Mouse (Mus musculus) neural tube, embryonic 10.5 days (tissue): ENCODE results near the gene St7.
A peak's percentile ranks its signal among the peaks of the same experiment; 100 is the strongest.

ENCODE experiments used
- DNase-seq: peaks from one replicate; pipeline ENCODE4 v3.0.0-alpha.2; 2017; ENCODE audit warnings: low spot score; ENCODE audit errors: extremely low spot score

The St7 gene

GRCm38 (mm10) chr6:17814074-17814649 is 121.4 kb downstream of the St7 start:
- no peak for DNase-seq

GRCm38 (mm10) chr6:17816865-17817435 is 124.2 kb downstream of the St7 start:
- DNase-seq, result peak; percentile 34

- no peak for DNase-seq
Measured at GRCm38 (mm10) chr6:17823614-17824013, 130.9 kb downstream of the St7 start.

GRCm38 (mm10) chr6:17824735-17825134 is 132.0 kb downstream of the St7 start:
- no peak for DNase-seq

- no peak for DNase-seq
Measured at GRCm38 (mm10) chr6:17828382-17828781, 135.6 kb downstream of the St7 start.

GRCm38 (mm10) chr6:17829981-17830380 is 137.2 kb downstream of the St7 start:
- DNase-seq, result no peak

- DNase-seq, result peak; percentile 57
Measured at GRCm38 (mm10) chr6:17834493-17834892, 141.8 kb downstream of the St7 start.

GRCm38 (mm10) chr6:17835693-17836092 is 143.0 kb downstream of the St7 start:
- DNase-seq, result no peak

GRCm38 (mm10) chr6:17837676-17838075 is 144.9 kb downstream of the St7 start:
- no peak for DNase-seq

GRCm38 (mm10) chr6:17840431-17840830 is 147.7 kb downstream of the St7 start:
- no peak for DNase-seq

- no peak for DNase-seq
Measured at GRCm38 (mm10) chr6:17842759-17843158, 150.0 kb downstream of the St7 start.

GRCm38 (mm10) chr6:17851316-17851715 is 158.6 kb downstream of the St7 start:
- no peak for DNase-seq

- DNase-seq, result no peak
Measured at GRCm38 (mm10) chr6:17853587-17854274, 161.0 kb downstream of the St7 start.

GRCm38 (mm10) chr6:17855616-17856015 is 162.9 kb downstream of the St7 start:
- no peak for DNase-seq

GRCm38 (mm10) chr6:17859564-17859963 is 166.8 kb downstream of the St7 start:
- DNase-seq, result no peak

GRCm38 (mm10) chr6:17860463-17860862 is 167.7 kb downstream of the St7 start:
- no peak for DNase-seq

- no peak for DNase-seq
Measured at GRCm38 (mm10) chr6:17867796-17868195, 175.1 kb downstream of the St7 start.

GRCm38 (mm10) chr6:17871831-17872372 is 179.2 kb downstream of the St7 start:
- DNase-seq, result no peak

- DNase-seq, result no peak
Measured at GRCm38 (mm10) chr6:17875606-17876005, 182.9 kb downstream of the St7 start.

- no peak for DNase-seq
Measured at GRCm38 (mm10) chr6:17876023-17876613, 183.4 kb downstream of the St7 start.

GRCm38 (mm10) chr6:17876670-17877179 is 184.0 kb downstream of the St7 start:
- DNase-seq, result no peak

GRCm38 (mm10) chr6:17882943-17883342 is 190.2 kb downstream of the St7 start:
- DNase-seq, result no peak
